Mouse (Mus musculus): ENCODE data around the gene Slc39a9. TPM values are rescaled to one million over a fixed set of nuclear protein-coding genes. Genes with fewer than 3 reads are reported as not detected.
A peak's percentile ranks its signal among the peaks of the same experiment; 100 is the strongest.

Gene Slc39a9
- polyA plus RNA-seq, 1 experiment, result 80.9 TPM

- Histone ChIP-seq H3K4me1 (ENCODE audit: control insufficient read depth, insufficient read depth, insufficient read length, low read length) (no peaks in the 10 kb centered on the region; the same call in 1 of the 2 replicates), H3K27ac (ENCODE audit: insufficient read depth, low read depth, low read length) (no peak overlapping the region), H3K27me3 (ENCODE audit: control insufficient read depth, insufficient read depth, low read length) (no peaks in the 10 kb centered on the region), H3K36me3 (ENCODE audit: control insufficient read depth, insufficient read depth, low read length) (no peaks in the 10 kb centered on the region), H3K4me3 (ENCODE audit: low read depth, low read length) (no peak overlapping the region)
- TF ChIP-seq POLR2A (IDR thresholded peaks at IDR 0.05; ENCODE audit: low read depth, low read length) (no peak), CTCF (IDR thresholded peaks at IDR 0.05; ENCODE audit: extremely low read depth, insufficient read length, insufficient replicate concordance, low read depth, low read length) (no peak)
- WGBS, result 60% methylated on average over 12 of the region's 12 CpGs
Measured at GRCm38 (mm10) chr12:80729758-80730530, 86.3 kb downstream of the Slc39a9 start.

GRCm38 (mm10) chr12:80730567-80730966, 86.9 kb downstream of the Slc39a9 start:
- Histone ChIP-seq H3K36me3 (ENCODE audit: control insufficient read depth, insufficient read depth, low read length) (no peaks in the 10 kb centered on the region), H3K4me3 (ENCODE audit: low read depth, low read length) (no peak overlapping the region), H3K4me1 (ENCODE audit: control insufficient read depth, insufficient read depth, insufficient read length, low read length) (no peaks in the 10 kb centered on the region; the same call in 1 of the 2 replicates), H3K27me3 (ENCODE audit: control insufficient read depth, insufficient read depth, low read length) (no peaks in the 10 kb centered on the region), H3K27ac (ENCODE audit: insufficient read depth, low read depth, low read length) (no peak overlapping the region)
- 7% methylated on average over 9 of the region's 9 CpGs for WGBS
- TF ChIP-seq CTCF (IDR thresholded peaks at IDR 0.05; ENCODE audit: extremely low read depth, insufficient read length, insufficient replicate concordance, low read depth, low read length), result peak; percentile 52; the same call in 1 of the 2 replicates
- no peak for TF ChIP-seq POLR2A (IDR thresholded peaks at IDR 0.05; ENCODE audit: low read depth, low read length)

Other genes with a start within 250 kb of the Slc39a9 start
- gene Dcaf5, start 207.3 kb upstream of the Slc39a9 start, polyA plus RNA-seq (2012; rRNA removed), result 8.4 and 15.2 TPM in 2 replicates
- gene Exd2, start 180.8 kb upstream of the Slc39a9 start, polyA plus RNA-seq (2012; rRNA removed), result 3.6 and 4.5 TPM in 2 replicates
- gene Galnt16, start 125.6 kb upstream of the Slc39a9 start, polyA plus RNA-seq (2012; rRNA removed), result 0.53 and 0.62 TPM in 2 replicates
- 8.7 and 9.8 TPM in 2 replicates for gene Erh, start 458 bp downstream of the Slc39a9 start, polyA plus RNA-seq (2012; rRNA removed)
- gene Plekhd1, start 48.7 kb downstream of the Slc39a9 start, polyA plus RNA-seq (2012; rRNA removed), result 0.23 and 0.41 TPM in 2 replicates
- 0.03 and 0.10 TPM in 2 replicates for gene Ccdc177, start 116.8 kb downstream of the Slc39a9 start, polyA plus RNA-seq (2012; rRNA removed)
- gene Susd6, start 146.6 kb downstream of the Slc39a9 start, polyA plus RNA-seq (2012; rRNA removed), result 29.4 and 54.9 TPM in 2 replicates

Measured in small intestine, adult 2 months (tissue).